Mouse (Mus musculus) liver, embryonic 14.5 days (tissue): ENCODE measurements around the gene Nacad.

ENCODE experiments used
- CTCF ChIP-seq: IDR thresholded peaks from 2 replicates; pipeline ENCODE4 v1.5.1; 2016; ENCODE audit warnings: antibody characterized with exemption, low read depth, control low read depth
- EP300 ChIP-seq: IDR thresholded peaks from 2 replicates; pipeline ENCODE4 v1.6.1; 2016; ENCODE audit warnings: antibody characterized with exemption, low read depth

DNA sequence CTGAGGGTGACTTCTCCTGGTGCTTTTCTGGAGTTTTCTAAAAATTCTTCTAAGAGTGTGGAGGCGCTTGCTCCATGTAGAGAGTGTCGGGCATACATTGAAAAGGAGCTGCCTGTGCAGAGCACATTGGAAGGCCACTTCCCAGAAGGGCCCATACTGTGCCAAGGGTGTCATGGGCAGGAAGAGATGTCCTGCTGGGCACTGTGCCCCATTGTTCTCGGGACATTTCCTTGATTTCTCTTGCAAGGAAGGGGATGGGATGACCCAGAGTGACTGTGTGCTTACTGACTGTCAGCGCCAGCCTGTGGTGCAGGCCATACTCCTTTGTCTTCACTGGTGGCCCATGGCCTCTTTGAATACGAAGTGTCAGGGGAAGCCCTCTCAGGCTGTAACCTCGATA, 33.2 kb upstream of the Nacad start:
- TF ChIP-seq EP300 (no peak), CTCF (no peak)
